Mouse (Mus musculus) frontal cortex, postnatal 36 days (tissue): ENCODE data around the gene Get4.

Experiments
- DNase-seq, 2 experiments: peaks; one replicate each; pipeline ENCODE4 v3.0.0; 2022; ENCODE audit warnings: low spot score in 2 of 2

Get4 gene

DNA sequence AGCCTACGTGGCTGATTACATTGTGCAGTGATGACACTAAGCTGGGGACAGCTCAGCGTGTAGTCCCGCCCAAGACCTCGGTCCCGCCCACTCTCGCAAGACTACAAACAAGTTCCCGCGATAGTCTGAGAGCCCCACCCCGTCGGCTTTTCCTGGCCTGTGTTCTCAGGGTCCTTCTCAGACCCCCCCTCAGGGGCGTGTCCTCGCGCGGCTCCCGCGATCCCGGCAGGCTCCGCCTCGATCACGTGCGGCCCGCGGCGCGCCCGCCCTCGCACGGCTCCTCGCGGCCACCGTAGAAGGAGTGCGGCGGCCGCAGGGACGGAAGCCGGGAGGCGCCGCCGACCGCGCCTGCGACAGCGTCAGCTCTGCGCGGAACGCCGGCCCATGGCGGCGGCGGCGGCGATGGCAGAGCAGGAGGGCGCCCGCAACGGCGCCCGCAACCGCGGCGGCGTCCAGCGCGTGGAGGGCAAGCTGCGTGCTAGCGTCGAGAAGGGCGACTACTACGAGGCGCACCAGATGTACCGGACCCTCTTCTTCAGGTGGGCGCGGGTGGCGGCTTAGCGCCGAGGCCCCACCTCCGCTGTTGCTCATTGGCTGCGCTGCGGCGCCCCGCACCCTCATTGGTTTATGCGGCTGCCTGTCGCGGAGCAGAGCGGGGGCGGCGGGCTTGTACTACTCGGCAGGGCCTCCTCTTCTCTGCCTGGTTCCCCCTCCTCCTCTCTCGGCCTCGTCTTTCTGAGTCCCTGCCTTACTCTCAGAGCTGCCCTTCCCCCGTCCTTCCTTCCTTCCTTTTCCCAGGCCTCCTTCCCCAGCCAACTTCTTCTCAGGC lies at the start of gene Get4:
Gene Get4 (plus strand): TSS at position 244 of the 829 bp plus-strand sequence.
- DNase-seq, result peak; percentile 95 to 99

DNA sequence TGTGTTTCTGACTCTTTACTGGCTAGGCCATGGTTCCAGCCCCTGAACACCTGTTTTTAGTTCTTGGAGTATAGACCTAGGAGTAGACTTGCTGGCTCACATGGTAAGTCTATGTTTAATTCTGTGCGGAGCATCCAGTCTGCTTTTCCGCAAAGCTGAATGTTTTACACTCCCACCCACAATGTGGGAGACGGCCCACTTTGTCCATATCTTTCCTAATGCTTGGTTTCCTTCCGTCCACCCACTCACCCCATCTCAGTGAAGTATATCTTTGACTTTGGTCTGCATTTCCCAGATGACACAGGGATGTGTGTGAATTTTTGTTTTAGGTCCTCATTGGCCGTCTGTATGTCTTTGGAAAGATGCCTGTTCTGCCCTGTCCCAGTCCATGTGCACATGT lies 48.8 kb upstream of the Get4 start:
- peak in 1 of 2 experiments; percentile 66 for DNase-seq

DNA sequence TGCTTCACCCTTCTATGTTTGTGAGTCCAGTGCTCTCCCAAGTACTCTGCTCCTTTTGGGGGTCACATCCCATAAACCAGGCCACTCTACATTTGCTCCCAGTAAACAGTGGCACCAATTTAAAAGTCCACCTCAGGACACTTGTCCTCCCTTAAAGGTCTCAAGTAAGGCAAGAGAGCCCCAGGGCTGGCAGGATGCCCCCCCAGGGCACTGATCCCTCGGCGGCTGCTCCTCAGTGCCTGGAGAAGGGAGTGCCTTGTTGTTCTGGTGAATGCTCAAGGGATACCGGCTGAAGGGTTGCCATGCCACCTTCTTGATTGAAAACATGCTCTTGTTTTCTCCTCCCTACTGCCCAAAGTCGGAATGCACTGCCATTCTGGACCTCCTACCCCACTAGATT lies 46.0 kb upstream of the Get4 start:
- DNase-seq, result no peak

DNA sequence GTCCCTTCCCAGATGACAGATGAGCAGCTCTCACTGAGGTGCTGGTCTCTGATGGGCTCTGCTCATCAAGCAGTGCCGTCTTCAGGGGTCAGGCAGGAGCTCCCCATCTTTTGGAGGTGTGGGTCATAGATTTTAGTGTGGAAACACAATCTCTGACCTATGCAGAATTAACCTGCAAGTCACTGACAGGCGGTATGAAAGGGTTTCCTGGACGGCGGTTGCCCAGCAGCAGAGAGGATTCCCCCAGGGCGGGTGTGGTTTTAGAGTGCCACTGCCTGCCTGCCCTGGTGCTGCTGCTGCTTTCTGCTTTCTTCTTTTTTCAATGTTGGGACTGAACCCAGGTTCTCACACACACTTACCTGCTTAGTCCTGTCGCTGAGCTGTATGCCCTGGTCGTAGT lies 45.6 kb upstream of the Get4 start:
- DNase-seq, result no peak

GRCm38 (mm10) chr5:139208183-139208582 lies 43.9 kb upstream of the Get4 start:
- DNase-seq, result no peak

DNA sequence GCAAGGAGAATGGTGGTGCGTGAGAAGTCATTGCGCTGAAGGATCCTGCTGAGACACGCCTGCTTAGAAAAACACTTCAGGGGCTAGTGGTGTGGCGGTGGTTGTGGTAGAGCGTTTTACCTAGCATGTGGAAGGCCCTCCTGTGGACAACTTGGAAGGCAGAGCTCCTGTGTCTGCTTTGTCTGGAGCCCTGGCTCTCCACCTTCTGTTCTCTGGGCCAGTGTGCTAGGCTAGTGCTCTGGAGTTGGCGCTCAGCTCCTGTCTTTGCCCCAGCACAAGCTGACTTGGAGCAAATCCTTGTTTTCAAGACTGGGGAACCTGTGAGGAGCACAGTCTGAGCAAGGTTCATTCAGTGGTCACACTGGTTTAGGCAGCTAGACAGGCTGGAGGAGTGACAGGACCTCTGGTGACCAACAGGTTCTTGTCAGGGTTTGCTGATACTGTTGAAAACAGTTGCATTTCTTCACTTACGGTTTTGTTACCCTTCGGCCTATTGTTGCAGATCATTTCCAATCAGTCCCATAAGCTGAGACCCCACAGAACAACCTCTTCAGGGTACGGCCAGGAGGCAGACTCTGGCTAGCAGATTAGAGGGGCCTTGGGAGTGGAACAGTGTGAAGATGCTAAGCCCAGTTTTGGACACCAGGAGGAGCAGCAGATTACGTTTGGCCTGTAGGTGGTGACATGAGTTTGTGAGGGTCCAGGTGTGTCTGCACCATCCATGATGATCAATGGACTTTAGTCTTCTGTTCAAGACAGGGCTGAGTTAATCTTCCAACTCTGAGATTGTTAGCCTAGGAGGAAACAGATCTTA lies 43.0 kb upstream of the Get4 start:
- no peak for DNase-seq

- DNase-seq, result no peak
Measured at GRCm38 (mm10) chr5:139209685-139210026, 42.5 kb upstream of the Get4 start.

DNA sequence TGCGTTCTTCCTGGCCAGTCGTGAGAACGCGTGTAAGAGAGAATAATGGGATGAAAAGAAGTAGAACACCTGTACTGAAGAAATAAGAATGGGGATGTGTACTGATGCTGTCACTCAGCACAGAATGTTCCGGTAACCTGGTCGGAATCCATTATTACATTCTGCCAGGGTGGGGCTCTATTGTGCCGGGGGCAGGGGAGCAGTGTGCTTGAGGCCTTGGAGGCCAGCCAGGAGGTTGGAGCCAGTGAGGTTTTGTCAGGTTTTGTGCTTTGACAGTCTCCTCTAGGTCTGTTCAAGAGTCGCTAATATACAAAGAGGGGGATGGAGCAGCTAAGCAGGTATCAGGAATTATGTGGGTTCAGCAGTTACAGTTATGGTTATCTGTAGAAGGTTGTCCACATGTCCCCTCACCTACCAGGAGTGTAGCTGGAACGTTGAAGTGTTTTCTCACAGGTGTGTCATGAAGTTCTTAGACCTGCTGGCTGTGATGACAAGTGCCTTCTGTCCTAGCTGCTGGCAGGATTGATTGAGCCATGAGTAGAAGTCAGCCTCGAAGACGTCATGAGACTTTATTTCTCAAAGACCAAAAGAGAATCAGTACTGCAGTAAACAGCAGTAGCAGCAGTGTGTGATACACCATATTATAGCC lies 40.3 kb upstream of the Get4 start:
- DNase-seq, result no peak

- DNase-seq, result peak in 1 of 2 experiments; percentile 68
Measured at GRCm38 (mm10) chr5:139214298-139214697, 37.8 kb upstream of the Get4 start.

DNA sequence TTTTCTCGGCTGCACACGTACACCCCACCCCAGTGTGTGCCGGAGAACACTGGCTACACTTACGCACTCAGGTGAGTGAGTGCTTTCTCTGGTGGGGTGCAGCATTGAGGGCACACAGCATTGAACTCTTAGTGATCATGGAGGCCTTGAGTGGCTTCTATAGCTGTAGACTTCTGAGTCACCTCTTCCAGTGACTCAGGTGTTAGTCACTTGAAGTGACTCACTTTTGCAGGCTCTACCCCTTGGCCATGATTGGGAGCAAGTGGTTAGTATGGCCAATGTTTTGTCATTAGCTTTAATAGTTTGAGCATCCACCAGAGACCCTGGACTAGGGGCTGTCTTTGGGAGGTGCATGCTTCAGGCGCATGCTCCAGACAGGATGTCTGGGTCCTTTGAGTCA lies 36.9 kb upstream of the Get4 start:
- no peak for DNase-seq

GRCm38 (mm10) chr5:139216121-139216520 lies 36.0 kb upstream of the Get4 start:
- DNase-seq, result no peak

DNA sequence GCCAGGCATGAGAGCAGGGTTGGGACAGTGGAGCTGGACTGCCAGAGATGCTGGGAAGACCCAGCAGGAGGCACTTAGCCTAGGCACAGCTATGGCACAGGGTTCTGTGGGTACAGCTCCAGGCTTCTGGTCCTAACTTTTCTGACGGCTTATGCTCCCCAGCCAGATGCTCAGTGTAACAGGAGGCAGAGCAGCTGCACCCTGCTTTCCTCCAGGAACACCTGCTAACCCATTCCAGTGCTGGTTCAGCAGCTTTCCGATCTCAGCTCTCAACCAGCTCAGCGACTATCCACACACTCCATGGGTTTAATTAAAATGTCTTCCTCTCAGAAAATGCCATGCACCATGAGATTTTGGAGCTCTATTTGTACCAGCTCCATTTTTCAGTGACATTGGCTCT lies 35.4 kb upstream of the Get4 start:
- no peak for DNase-seq

DNA sequence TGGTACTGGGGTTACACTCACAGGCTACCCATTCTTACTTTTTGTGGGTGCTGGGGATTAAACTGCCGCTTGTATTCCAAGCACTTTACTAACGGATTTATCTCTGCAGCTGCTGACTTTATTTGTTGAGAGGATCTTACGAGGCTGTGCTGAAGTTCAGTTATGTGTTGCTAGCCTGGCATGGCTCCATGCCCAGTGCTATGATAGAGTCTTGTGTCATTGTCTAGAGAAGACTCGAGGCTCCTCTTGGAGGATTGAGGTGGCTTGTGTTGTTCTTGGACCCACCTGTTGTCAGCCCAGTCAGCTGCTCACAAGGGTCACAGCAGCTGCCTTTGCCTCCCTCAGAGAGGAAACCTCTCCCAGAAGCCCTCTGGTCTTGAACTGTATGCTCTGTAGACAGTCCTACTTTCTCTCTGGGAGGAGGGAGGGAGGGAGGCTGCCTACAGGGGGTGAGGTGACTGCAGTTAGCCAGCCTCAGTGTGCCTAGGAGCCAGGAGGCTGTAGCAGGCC lies 32.1 kb upstream of the Get4 start:
- no peak for DNase-seq

DNA sequence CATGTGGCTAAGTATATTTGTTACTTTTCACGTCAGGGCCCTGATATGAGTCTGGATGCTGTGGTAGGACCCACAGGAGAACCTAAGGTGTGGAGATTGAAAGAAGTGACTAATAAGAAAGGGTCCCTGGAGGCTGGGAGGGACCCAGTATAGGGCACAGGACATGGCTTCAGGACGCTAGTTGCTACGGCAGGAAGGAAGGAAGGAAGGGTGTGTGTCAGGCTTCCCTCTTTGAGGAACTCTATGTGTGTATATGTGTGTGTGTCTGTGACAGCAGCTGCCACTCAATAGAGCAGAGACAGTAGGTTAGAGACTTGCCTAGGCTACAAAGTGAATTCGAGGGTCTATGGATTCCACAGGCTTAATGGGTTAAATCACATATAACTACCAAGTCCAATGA lies 31.5 kb upstream of the Get4 start:
- DNase-seq, result no peak

DNA sequence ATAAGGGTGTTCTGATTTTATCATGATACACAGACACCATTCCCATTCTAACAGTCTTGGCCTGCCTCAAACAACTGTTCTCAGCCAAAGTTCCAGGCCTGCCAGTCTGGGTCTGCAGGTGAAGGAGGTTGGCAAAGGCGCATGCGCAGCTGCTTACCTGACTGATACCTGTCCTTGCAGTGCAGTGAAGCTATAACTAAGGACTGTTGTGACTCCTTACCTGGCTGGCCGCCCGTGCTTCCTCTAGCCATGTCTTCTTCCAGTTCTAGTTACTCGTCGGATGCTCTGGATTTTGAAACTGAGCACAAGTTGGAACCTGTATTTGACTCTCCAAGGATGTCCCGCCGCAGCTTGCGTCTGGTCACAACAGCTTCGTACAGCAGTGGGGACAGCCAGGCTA lies 28.8 kb upstream of the Get4 start:
- DNase-seq, result no peak

DNA sequence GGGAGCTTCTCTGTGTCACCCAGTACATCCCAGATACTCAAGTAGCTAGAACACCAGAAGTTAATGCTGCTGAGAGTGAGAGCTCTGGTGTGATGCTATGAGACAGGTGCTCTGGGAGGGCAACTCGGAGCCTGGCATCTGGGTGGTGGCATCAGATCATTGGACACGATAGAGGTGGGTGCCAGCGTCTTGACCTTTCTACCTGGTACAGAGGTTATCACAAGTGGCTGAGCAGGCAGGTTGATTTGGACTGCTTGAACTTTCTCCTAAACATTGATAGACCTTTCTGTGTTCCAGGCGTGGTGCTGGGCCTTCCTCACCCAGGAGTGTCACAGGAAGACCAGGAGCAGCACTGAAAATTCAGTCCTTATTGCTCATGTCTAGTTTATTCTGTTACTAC lies 24.9 kb upstream of the Get4 start:
- no peak for DNase-seq

DNA sequence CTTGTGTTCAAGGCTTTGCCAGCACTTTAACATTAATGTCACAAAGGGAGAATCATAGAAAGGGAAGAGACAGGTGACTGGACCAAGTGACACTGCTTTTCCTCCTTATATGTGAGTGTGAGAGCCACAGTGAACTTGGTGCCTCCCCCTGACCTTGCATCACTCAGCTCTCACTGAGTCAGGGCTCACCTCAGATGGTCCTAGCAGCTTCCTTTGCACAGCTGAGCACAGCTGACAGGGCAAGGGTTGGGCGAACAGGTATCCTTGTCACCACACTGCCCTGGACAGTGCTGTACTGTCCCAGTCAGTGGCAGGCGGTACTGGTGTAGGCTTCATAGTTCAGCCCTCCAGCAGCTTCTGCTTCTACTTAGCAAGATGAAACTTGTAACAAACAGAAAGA lies 24.5 kb upstream of the Get4 start:
- DNase-seq, result no peak

GRCm38 (mm10) chr5:139228318-139228717 lies 23.8 kb upstream of the Get4 start:
- DNase-seq, result no peak

DNA sequence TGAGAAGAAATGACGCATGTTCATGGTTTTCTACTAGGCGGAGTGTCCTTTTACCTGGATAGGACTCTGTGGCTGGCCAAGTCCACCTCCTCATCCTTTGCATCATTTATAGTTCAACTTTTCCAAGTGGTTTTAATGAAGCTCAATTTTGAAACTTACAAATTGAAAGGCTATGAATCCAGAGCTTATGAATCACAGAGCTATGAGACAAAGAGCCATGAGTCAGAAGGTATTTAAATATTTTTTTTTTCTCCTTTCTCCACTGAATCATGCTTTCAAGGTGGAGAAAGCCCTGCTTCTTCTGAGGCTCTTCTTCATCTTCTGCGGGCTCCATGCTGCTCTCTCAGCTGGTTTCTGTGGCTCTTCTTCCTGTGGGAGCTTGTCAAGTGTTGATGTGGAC lies 22.4 kb upstream of the Get4 start:
- no peak for DNase-seq

GRCm38 (mm10) chr5:139232083-139232482 lies 20.0 kb upstream of the Get4 start:
- no peak for DNase-seq

DNA sequence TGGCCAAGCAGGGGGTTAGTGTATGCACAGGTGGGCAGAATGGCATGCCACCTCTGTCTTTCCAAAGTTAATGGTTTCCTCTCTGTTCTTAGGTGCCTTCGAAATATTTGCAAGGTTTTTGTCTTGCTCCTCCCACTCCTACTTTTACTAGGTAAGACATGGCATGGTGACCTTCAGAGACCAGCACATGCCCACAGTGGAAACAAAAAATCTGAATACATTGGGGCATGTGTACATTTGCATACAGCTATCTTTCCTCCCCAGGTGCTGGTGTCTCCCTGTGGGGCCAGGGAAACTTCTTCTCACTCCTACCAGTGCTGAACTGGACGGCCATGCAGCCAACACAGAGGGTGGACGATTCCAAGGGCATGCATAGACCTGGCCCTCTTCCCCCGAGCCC lies 17.7 kb upstream of the Get4 start:
- DNase-seq, result no peak

DNA sequence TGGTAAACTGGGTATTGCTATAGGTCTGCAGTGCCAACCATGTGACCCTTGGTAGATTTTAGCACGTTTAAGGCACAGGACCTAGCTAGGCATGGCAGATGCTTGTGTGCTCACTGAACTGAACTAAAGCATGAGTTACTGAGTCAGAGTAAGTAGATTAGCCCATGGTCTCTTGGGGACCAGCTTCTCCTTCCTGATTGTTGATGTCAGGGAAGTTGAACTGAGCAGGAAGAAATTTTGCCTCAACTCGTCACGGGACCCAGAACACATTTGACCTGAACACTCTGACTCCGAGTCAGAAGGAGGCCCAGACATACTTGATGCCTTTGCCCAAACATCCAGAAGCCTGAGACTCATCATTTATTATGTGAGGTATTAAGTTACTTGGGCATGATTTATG lies 14.7 kb upstream of the Get4 start:
- DNase-seq, result no peak
